Mouse (Mus musculus): Measurements from ENCODE around the gene Glipr2. TPM values are rescaled to one million over a fixed set of nuclear protein-coding genes. Genes with fewer than 3 reads are reported as not detected.

The Glipr2 gene
- polyA plus RNA-seq (2015; fragmentation: Nextera tagmentation; extraction: Ambion mirVana) = 44.3 and 53.2 TPM in 2 replicates

GRCm38 (mm10) chr4:43957292-43957845 lies at the start of gene Glipr2:
Glipr2 (plus strand) TSS chr4:43957401.
- WGBS = under 1% methylated on average over 40 of the region's 45 CpGs
- Histone ChIP-seq H3K27me3 (no peaks in the 10 kb centered on the region), H3K9me3 (replicated peaks) (no peaks in the 10 kb centered on the region), H3K4me3 (peak within 1 kb of the TSS; percentile 67), H3K4me1 (replicated peaks) (peaks cover 22% of the 10 kb centered on the region), H3K9ac (peak within 1 kb of the TSS; percentile 61), H3K4me2 (peak within 1 kb of the TSS; percentile 88), H3K27ac (peak within 1 kb of the TSS; percentile 72), H3K36me3 (no peaks in the 10 kb centered on the region)
- peak; percentile 94 for ATAC-seq (replicated peaks; ENCODE audit: insufficient number of reproducible peaks, insufficient read depth, low FRiP score, low read depth)

DNA sequence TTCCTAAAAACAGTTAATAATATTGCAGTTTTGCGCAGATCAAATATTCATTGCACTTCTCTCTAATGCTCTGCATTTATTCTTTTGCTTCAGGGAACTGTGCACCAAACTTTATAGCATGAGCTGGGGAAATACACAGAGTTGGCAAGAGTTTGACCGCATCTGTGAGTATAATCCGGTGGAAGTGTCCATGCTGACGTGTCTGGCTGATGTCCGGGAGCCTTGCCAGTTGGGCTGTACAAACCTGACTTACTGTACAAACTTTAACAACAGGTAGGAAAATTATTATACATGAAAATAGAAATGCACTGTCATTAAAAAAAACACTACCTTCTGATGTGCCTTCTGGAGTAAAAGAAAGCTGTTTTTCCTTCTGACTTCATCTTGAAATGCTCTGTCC lies 39.0 kb upstream of the Glipr2 start:
- H3K27me3 ChIP-seq = no peaks in the 10 kb centered on the region
- no peaks in the 10 kb centered on the region for H3K9me3 ChIP-seq (replicated peaks)
- no peak for ATAC-seq (replicated peaks; ENCODE audit: insufficient number of reproducible peaks, insufficient read depth, low FRiP score, low read depth)
- H3K36me3 ChIP-seq = peaks cover 5% of the 10 kb centered on the region
- WGBS = 79% methylated on average over 5 of the region's 5 CpGs
- no peak overlapping the region for H3K4me3 ChIP-seq
- H3K9ac ChIP-seq = no peak overlapping the region
- H3K27ac ChIP-seq = no peak overlapping the region
- no peak overlapping the region for H3K4me2 ChIP-seq
- H3K4me1 ChIP-seq (replicated peaks) = no peaks in the 10 kb centered on the region

- ATAC-seq (replicated peaks; ENCODE audit: insufficient number of reproducible peaks, insufficient read depth, low FRiP score, low read depth) = no peak
- Histone ChIP-seq H3K4me2 (no peak overlapping the region), H3K9ac (no peak overlapping the region), H3K9me3 (replicated peaks) (no peaks in the 10 kb centered on the region), H3K27me3 (no peaks in the 10 kb centered on the region), H3K36me3 (peaks cover 5% of the 10 kb centered on the region; the same call in 1 of the 2 replicates), H3K27ac (no peak overlapping the region), H3K4me1 (replicated peaks) (no peaks in the 10 kb centered on the region), H3K4me3 (no peak overlapping the region)
- WGBS = 90% methylated on average over 1 of the region's 1 CpGs
Observed at GRCm38 (mm10) chr4:43920602-43921001, 36.6 kb upstream of the Glipr2 start.

DNA sequence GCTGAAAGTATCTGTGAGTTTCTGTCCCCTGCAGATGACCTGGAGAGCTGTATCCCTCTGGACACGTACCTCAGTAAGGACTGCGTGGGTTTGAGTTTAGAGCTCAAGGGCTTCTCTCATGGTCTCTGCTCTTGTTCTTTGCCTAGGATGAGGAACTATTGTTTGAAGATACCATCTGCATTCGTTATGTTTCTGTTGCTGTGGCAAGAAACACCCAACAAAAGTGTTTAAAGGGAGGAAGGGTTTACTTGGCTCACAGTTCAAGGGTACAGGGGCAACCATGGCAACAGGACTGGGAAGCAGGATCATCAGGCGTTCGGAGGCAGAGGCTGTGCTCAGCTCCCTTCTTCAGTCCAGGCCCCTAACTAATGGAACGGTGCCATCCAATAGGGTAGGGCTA lies 32.1 kb upstream of the Glipr2 start:
- Histone ChIP-seq H3K4me1 (replicated peaks) (no peaks in the 10 kb centered on the region), H3K36me3 (peaks cover 25% of the 10 kb centered on the region), H3K9me3 (replicated peaks) (no peaks in the 10 kb centered on the region), H3K4me3 (no peak overlapping the region), H3K4me2 (no peak overlapping the region), H3K9ac (no peak overlapping the region), H3K27me3 (no peaks in the 10 kb centered on the region), H3K27ac (no peak overlapping the region)
- ATAC-seq (replicated peaks; ENCODE audit: insufficient number of reproducible peaks, insufficient read depth, low FRiP score, low read depth) = no peak
- 85% methylated on average over 6 of the region's 6 CpGs for WGBS

DNA sequence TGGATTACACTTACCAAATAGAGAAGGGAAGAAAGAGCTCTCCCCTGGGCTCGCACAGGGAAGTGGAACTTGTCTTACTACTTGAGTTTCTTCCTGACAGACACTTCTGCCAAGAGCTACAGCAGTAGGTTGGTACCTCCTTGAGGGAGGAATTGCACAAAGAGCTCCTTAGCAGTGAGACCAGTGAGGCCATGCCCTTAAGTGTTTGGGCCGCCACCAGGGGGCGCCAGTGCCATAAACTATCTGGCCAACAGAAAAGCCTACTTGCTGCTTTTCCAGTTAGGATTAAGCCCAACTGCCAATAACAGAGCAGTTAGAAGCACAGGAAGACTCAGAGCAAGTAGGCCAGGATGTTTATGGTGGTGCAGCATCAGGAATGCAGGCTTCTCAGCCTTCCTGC lies 31.4 kb upstream of the Glipr2 start:
- no peak overlapping the region for H3K27ac ChIP-seq
- H3K27me3 ChIP-seq = no peaks in the 10 kb centered on the region
- no peaks in the 10 kb centered on the region for H3K4me1 ChIP-seq (replicated peaks)
- no peaks in the 10 kb centered on the region for H3K9me3 ChIP-seq (replicated peaks)
- 9% methylated on average over 3 of the region's 3 CpGs for WGBS
- no peak overlapping the region for H3K4me2 ChIP-seq
- no peak; the same call in 1 of the 2 replicates for ATAC-seq (replicated peaks; ENCODE audit: insufficient number of reproducible peaks, insufficient read depth, low FRiP score, low read depth)
- H3K4me3 ChIP-seq = no peak overlapping the region
- H3K9ac ChIP-seq = peak overlapping the region; percentile 29; the same call in 1 of the 2 replicates
- H3K36me3 ChIP-seq = peaks cover 27% of the 10 kb centered on the region

DNA sequence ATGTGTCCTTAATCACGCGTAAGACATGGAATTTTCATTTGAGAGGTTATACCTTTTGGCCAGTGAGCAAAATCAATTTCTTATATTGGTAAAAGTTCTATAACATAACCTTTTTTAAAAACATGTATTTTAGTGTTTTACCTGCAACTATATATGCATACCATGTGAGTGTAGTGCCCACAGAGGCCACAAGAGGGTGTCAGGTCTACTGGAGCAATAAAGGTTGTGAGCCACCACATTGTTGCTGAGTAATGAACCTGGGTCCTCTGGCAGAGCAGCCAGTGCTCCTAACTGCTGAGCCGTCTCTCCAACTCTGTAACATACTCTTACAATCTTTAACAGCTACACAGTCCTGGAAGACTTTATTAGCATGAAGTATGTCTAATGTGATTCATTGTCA lies 29.4 kb upstream of the Glipr2 start:
- 92% methylated on average over 3 of the region's 3 CpGs for WGBS
- Histone ChIP-seq H3K4me3 (no peak overlapping the region), H3K9me3 (replicated peaks) (no peaks in the 10 kb centered on the region), H3K27me3 (no peaks in the 10 kb centered on the region), H3K27ac (no peak overlapping the region), H3K4me1 (replicated peaks) (no peaks in the 10 kb centered on the region), H3K4me2 (no peak overlapping the region), H3K36me3 (peaks cover 27% of the 10 kb centered on the region), H3K9ac (no peak overlapping the region)
- ATAC-seq (replicated peaks; ENCODE audit: insufficient number of reproducible peaks, insufficient read depth, low FRiP score, low read depth) = no peak

- H3K27me3 ChIP-seq = no peaks in the 10 kb centered on the region
- H3K27ac ChIP-seq = no peak overlapping the region
- H3K9ac ChIP-seq = no peak overlapping the region
- no peaks in the 10 kb centered on the region for H3K4me1 ChIP-seq (replicated peaks)
- H3K4me2 ChIP-seq = no peak overlapping the region
- H3K4me3 ChIP-seq = no peak overlapping the region
- no peaks in the 10 kb centered on the region for H3K9me3 ChIP-seq (replicated peaks)
- WGBS = 32% methylated on average over 4 of the region's 4 CpGs
- H3K36me3 ChIP-seq = peaks cover 27% of the 10 kb centered on the region
- 0 out of 2 replicates have a peak, but pooled peaks have one; percentile 47 for ATAC-seq (replicated peaks; ENCODE audit: insufficient number of reproducible peaks, insufficient read depth, low FRiP score, low read depth)
Observed at GRCm38 (mm10) chr4:43931877-43932276, 25.3 kb upstream of the Glipr2 start.

DNA sequence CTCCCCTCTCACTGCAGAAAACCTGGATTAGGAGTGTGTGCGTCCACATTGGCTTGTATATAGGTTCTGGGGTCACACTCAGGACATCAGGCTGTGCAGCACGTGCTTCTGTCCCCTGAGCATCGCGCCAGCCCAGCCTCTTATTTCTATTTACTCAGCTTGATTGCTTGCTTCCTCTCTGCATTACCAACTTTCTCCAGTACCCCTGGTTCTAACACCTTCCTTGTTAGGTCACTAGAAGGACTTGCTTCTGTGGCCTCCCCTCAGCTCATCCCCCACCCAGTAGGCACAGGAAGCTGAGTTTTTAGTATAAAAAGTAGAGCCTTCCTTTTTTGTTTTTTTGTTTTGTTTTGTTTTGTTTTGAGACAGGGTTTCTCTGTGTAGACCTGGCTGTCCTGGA lies 21.0 kb upstream of the Glipr2 start:
- WGBS = 72% methylated on average over 4 of the region's 4 CpGs
- Histone ChIP-seq H3K4me1 (replicated peaks) (no peaks in the 10 kb centered on the region), H3K27me3 (no peaks in the 10 kb centered on the region), H3K9me3 (replicated peaks) (no peaks in the 10 kb centered on the region), H3K27ac (no peak overlapping the region), H3K4me2 (no peak overlapping the region), H3K36me3 (peaks cover 19% of the 10 kb centered on the region; the same call in 1 of the 2 replicates), H3K4me3 (no peak overlapping the region), H3K9ac (no peak overlapping the region)
- no peak for ATAC-seq (replicated peaks; ENCODE audit: insufficient number of reproducible peaks, insufficient read depth, low FRiP score, low read depth)

GRCm38 (mm10) chr4:43936749-43937674 lies 20.2 kb upstream of the Glipr2 start:
- no peaks in the 10 kb centered on the region for H3K4me1 ChIP-seq (replicated peaks)
- peaks cover 22% of the 10 kb centered on the region; the same call in 1 of the 2 replicates for H3K36me3 ChIP-seq
- ATAC-seq (replicated peaks; ENCODE audit: insufficient number of reproducible peaks, insufficient read depth, low FRiP score, low read depth) = no peak
- no peaks in the 10 kb centered on the region for H3K9me3 ChIP-seq (replicated peaks)
- no peak overlapping the region for H3K27ac ChIP-seq
- no peak overlapping the region for H3K9ac ChIP-seq
- no peak overlapping the region for H3K4me2 ChIP-seq
- no peak overlapping the region for H3K4me3 ChIP-seq
- no peaks in the 10 kb centered on the region for H3K27me3 ChIP-seq
- WGBS = 63% methylated on average over 14 of the region's 14 CpGs

DNA sequence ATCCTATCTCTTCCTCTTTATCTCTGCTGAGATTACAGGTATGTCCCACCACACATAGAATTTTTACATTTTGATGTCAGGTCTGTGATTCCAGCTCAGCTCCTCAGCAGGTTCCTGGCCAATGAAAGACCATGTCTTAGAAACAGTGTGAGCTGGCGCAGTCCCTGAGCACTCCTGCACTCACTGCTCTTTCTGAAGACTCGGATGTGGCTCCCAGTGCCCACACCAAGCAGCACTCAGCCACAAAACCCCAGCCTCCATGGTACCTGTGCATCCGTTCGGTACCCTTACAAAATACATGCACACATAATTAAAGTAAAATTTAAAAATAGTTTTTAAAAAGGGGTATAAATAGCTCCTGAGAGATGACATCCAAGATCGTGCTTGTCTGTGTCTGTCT lies 15.9 kb upstream of the Glipr2 start:
- Histone ChIP-seq H3K9ac (no peak overlapping the region), H3K27me3 (no peaks in the 10 kb centered on the region), H3K36me3 (peaks cover 22% of the 10 kb centered on the region; the same call in 1 of the 2 replicates), H3K4me2 (no peak overlapping the region), H3K27ac (no peak overlapping the region), H3K9me3 (replicated peaks) (no peaks in the 10 kb centered on the region), H3K4me1 (replicated peaks) (no peaks in the 10 kb centered on the region), H3K4me3 (no peak overlapping the region)
- ATAC-seq (replicated peaks; ENCODE audit: insufficient number of reproducible peaks, insufficient read depth, low FRiP score, low read depth) = no peak
- 84% methylated on average over 5 of the region's 5 CpGs for WGBS

- Histone ChIP-seq H3K4me3 (no peak overlapping the region), H3K36me3 (peaks cover 22% of the 10 kb centered on the region; the same call in 1 of the 2 replicates), H3K9ac (no peak overlapping the region), H3K4me2 (no peak overlapping the region), H3K9me3 (replicated peaks) (no peaks in the 10 kb centered on the region), H3K27me3 (no peaks in the 10 kb centered on the region), H3K4me1 (replicated peaks) (no peaks in the 10 kb centered on the region), H3K27ac (no peak overlapping the region)
- ATAC-seq (replicated peaks; ENCODE audit: insufficient number of reproducible peaks, insufficient read depth, low FRiP score, low read depth) = no peak
- WGBS = 85% methylated on average over 8 of the region's 8 CpGs
Observed at GRCm38 (mm10) chr4:43942421-43942820, 14.8 kb upstream of the Glipr2 start.

Measured in heart, embryonic 15.5 days (tissue).